Mouse (Mus musculus): ENCODE measurements at regions not wholly inside any gene's neighbourhood (a gene's known extent, or its start where the extent isn't known, plus 50 kb on each side); places are given as distances from the start of the nearest gene placed in this dataset.

GRCm38 (mm10) chr13:43919781-43920420 is 135.3 kb downstream of the Cd83 start:
- no peak for TF ChIP-seq TAL1 (IDR thresholded peaks at IDR 0.05; ENCODE audit: low read length)
- no peak for TF ChIP-seq GATA1 (IDR thresholded peaks at IDR 0.05; ENCODE audit: low read length)

All from erythroblast, embryonic 14.5 days (primary cell).